Mouse (Mus musculus): ENCODE measurements around the gene Oas1f. TPM values are rescaled to one million over a fixed set of nuclear protein-coding genes. Genes with fewer than 3 reads are reported as not detected.
"Not testable (repeated sequence)": the region's sequence is repeated elsewhere in the genome, so short reads cannot be mapped to it uniquely, and the experiment has no call there.

The Oas1f gene
- polyA plus RNA-seq (2014; fragmentation: Nextera tagmentation; extraction: Ambion mirVana) = 0.53 TPM in 1 of 2 replicates, not detected in the other

DNA sequence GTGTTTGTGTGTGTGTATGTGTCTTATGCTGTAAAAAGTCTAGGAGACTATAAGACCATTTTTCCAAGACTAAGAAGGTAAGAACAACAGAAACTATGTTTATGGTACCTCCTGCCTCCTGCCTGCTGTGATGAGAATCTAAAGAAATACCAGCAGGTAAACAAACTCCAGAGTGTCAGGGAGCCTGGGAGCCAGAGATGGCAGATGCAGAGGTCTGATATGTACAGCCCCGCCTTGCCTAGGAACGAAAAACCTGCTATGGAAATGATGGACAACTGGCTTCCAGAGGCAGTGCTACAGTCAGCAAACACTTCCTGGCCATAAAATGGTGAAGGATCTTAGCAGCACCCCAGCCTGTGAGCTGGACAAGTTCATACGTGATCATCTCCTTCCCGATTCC, at the start of gene Oas1f:
Oas1f (plus strand) TSS at position 301 of the 400 bp plus-strand sequence.
- ATAC-seq (ENCODE audit: low read depth) = no peak
- 70% methylated on average over 4 of the region's 4 CpGs for WGBS

DNA sequence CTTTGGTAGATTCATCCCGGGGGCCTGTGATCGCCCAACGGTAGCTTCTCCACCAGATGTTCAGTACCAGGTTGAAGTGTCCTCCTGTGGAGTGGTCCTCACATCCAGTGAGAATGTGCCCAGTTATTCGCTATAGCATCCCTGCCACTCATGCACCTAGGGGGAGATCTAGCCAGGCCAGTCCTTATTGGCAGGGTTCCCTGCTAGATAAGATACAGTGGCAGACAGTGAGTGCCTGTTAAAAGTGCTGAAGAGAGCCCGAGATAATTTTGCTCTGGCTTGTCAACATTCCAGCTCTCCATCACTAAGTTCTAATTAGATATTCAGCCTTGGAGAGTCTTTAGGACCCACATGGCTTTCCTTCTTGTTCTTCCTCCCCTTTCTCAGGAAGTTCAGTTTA, 49.0 kb upstream of the Oas1f start:
- H3K9me3 ChIP-seq (ENCODE audit: control insufficient read depth, low read length); H3K4me2 ChIP-seq (ENCODE audit: low read depth, low read length); H3K27ac ChIP-seq (replicated peaks; ENCODE audit: low read depth, low read length); H3K4me3 ChIP-seq (ENCODE audit: low read depth, low read length); DNase-seq (ENCODE audit: low spot score); H3K27me3 ChIP-seq (replicated peaks; ENCODE audit: control insufficient read depth, insufficient read depth, low read length); H3K4me1 ChIP-seq (ENCODE audit: control insufficient read depth, insufficient read depth, low read length); ATAC-seq (ENCODE audit: low read depth); H3K9ac ChIP-seq (ENCODE audit: low read depth, low read length); H3K36me3 ChIP-seq (ENCODE audit: control insufficient read depth, insufficient read depth, low read length): not testable (repeated sequence)
- 75% methylated on average over 5 of the region's 5 CpGs for WGBS

More for the DNA sequence above, at the start of gene Oas1f:
- Histone ChIP-seq H3K27ac (replicated peaks; ENCODE audit: low read depth, low read length) (no peak within 1 kb of the TSS), H3K36me3 (ENCODE audit: control insufficient read depth, insufficient read depth, low read length) (no peaks in the 10 kb centered on the region), H3K27me3 (replicated peaks; ENCODE audit: control insufficient read depth, insufficient read depth, low read length) (no peaks in the 10 kb centered on the region), H3K9ac (ENCODE audit: low read depth, low read length) (no peak within 1 kb of the TSS), H3K4me3 (ENCODE audit: low read depth, low read length) (no peak within 1 kb of the TSS), H3K9me3 (ENCODE audit: control insufficient read depth, low read length) (no peaks in the 10 kb centered on the region), H3K4me2 (ENCODE audit: low read depth, low read length) (no peak within 1 kb of the TSS), H3K4me1 (ENCODE audit: control insufficient read depth, insufficient read depth, low read length) (no peaks in the 10 kb centered on the region)
- no peak for DNase-seq (ENCODE audit: low spot score)

DNA sequence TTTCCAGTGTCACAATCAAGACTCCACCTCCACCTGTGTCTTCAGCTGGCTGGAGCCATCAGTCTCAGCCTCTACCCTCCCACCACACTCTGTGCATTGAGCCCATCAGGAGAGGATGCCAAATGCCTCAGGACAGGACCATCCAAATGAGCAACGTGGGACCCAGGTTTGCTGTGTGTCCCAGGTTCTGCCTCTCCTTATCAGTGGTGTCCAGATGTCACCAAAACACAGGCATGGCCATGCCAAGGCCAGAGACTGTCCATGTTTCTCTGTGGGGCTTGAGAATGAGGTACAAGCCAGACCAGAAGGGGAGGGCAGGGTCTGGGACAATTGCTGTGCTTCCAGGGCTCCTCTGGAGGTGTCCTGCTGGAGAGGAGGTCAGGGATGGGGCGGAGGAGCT, 48.2 kb upstream of the Oas1f start:
- H3K9ac ChIP-seq (ENCODE audit: low read depth, low read length); H3K9me3 ChIP-seq (ENCODE audit: control insufficient read depth, low read length); H3K4me2 ChIP-seq (ENCODE audit: low read depth, low read length); ATAC-seq (ENCODE audit: low read depth); H3K4me3 ChIP-seq (ENCODE audit: low read depth, low read length); DNase-seq (ENCODE audit: low spot score); H3K36me3 ChIP-seq (ENCODE audit: control insufficient read depth, insufficient read depth, low read length); H3K27ac ChIP-seq (replicated peaks; ENCODE audit: low read depth, low read length); H3K27me3 ChIP-seq (replicated peaks; ENCODE audit: control insufficient read depth, insufficient read depth, low read length); H3K4me1 ChIP-seq (ENCODE audit: control insufficient read depth, insufficient read depth, low read length): not testable (repeated sequence)
- WGBS = 51% methylated on average over 2 of the region's 2 CpGs

DNA sequence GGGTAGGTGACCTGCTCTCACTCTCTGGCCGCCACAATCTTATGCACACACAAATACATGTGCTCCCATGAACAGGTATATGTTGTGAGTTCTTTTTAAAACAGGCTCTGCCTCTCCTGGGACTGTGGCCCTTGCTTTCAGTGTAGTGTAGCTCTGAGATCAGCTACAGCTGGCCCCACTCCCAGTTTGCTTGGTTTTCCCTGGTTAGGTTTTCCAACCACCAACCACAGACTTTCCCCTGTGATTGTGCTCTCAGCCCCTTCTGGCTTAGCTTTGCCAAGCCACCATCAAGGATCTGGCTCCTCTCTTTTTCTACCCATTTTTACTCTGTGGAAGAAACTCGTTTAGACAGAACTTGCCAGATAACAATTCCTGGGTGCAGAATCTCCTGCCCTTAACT, 43.6 kb upstream of the Oas1f start:
- DNase-seq (ENCODE audit: low spot score) (peak; percentile 75), ATAC-seq (ENCODE audit: low read depth) (no peak)
- Histone ChIP-seq H3K4me3 (ENCODE audit: low read depth, low read length) (no peak overlapping the region), H3K4me1 (ENCODE audit: control insufficient read depth, insufficient read depth, low read length) (no peaks in the 10 kb centered on the region), H3K4me2 (ENCODE audit: low read depth, low read length) (no peak overlapping the region), H3K27ac (replicated peaks; ENCODE audit: low read depth, low read length) (no peak overlapping the region), H3K9ac (ENCODE audit: low read depth, low read length) (no peak overlapping the region), H3K36me3 (ENCODE audit: control insufficient read depth, insufficient read depth, low read length) (no peaks in the 10 kb centered on the region), H3K9me3 (ENCODE audit: control insufficient read depth, low read length) (no peaks in the 10 kb centered on the region), H3K27me3 (replicated peaks; ENCODE audit: control insufficient read depth, insufficient read depth, low read length) (no peaks in the 10 kb centered on the region)
- WGBS = 68% methylated on average over 2 of the region's 2 CpGs

DNA sequence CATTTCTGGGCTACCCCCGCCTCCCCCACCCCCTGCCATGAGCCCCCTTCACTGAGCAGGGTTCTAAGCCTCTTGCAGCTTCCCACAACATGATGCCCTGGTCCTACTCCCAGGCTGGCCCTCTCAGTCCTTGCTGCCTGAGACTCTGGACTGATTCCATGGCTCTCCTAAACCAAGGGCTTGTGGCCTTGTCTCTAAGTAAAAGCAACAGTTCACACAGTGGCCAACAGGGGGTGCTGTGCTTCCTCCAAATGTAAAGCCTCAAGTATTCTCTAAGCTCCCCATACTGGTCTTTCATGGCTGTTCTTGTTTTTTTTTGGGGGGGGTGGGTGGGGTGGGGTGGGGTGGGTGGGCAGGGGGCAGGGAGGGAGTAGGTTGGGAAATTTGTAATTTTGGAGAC, 40.7 kb upstream of the Oas1f start:
- peak; percentile 42 for DNase-seq (ENCODE audit: low spot score)
- Histone ChIP-seq H3K4me1 (ENCODE audit: control insufficient read depth, insufficient read depth, low read length) (no peaks in the 10 kb centered on the region), H3K9me3 (ENCODE audit: control insufficient read depth, low read length) (no peaks in the 10 kb centered on the region), H3K4me3 (ENCODE audit: low read depth, low read length) (no peak overlapping the region), H3K36me3 (ENCODE audit: control insufficient read depth, insufficient read depth, low read length) (no peaks in the 10 kb centered on the region), H3K9ac (ENCODE audit: low read depth, low read length) (no peak overlapping the region), H3K27me3 (replicated peaks; ENCODE audit: control insufficient read depth, insufficient read depth, low read length) (no peaks in the 10 kb centered on the region), H3K4me2 (ENCODE audit: low read depth, low read length) (no peak overlapping the region), H3K27ac (replicated peaks; ENCODE audit: low read depth, low read length) (no peak overlapping the region)
- no peak for ATAC-seq (ENCODE audit: low read depth)
- 83% methylated on average over 1 of the region's 1 CpGs for WGBS

DNA sequence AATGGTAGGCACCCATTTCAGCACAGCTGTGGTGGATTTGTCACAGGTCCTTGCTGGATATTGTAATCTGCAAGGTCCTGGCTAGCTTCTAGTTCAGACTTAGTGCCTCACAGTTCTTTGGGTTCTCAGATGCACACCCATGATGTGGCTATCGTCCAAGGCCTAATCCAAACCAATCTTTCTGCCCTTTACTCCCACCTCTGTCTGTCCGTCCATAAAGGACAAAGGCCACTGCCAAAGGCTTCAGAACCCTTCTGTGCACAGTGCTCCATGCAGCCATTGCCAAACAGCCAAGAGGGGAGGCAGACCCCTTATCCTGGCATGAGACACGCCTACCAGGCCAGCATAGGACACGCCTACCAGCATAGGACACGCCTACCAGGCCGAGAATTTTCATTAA, 38.0 kb upstream of the Oas1f start:
- Histone ChIP-seq H3K4me3 (ENCODE audit: low read depth, low read length) (no peak overlapping the region), H3K9me3 (ENCODE audit: control insufficient read depth, low read length) (no peaks in the 10 kb centered on the region), H3K9ac (ENCODE audit: low read depth, low read length) (no peak overlapping the region), H3K4me1 (ENCODE audit: control insufficient read depth, insufficient read depth, low read length) (peaks cover 5% of the 10 kb centered on the region; the same call in 1 of the 2 replicates), H3K27me3 (replicated peaks; ENCODE audit: control insufficient read depth, insufficient read depth, low read length) (no peaks in the 10 kb centered on the region), H3K36me3 (ENCODE audit: control insufficient read depth, insufficient read depth, low read length) (no peaks in the 10 kb centered on the region), H3K4me2 (ENCODE audit: low read depth, low read length) (no peak overlapping the region), H3K27ac (replicated peaks; ENCODE audit: low read depth, low read length) (no peak overlapping the region)
- DNase-seq (ENCODE audit: low spot score) (no peak), ATAC-seq (ENCODE audit: low read depth) (no peak)
- WGBS = 35% methylated on average over 6 of the region's 6 CpGs

DNA sequence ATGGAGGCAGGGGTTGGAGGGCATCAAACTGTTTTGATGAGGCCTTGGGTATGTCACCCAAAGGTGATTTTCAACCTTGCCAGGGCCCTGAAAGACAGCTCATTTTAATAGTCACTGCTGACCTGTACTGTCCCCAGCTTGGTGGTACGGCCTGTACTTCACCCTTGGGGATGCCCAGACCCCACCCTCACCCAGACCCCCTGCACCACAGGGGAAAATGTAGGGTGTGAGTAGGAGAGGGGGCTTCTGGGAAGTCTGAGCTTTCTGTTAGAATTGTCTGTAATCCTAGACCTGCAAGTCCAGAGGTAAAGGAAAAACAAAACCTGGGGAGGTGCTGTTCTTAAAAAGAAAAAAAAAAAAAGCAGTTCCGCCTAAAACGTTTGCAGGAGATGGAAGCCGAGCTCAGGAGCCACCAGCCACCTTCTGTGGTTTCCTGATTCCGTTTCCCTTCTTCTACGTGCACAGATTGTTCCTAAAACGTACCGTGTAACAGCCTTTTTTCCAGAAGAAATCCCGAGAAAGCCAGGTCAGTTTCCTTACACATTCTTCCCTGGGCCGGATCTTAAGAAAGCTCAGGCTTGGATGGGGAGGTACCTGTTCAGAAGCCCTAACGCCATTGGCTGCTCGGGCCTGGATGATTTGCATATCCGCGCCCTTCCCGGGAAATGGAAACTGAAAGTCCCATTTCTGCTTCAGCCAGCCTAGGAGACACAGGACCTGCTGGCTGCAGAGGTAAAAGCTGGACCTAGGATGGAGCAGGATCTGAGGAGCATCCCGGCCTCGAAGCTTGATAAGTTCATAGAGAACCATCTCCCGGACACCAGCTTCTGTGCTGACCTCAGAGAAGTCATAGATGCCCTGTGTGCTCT, 35.0 kb upstream of the Oas1f start, which contains the start of gene Oas1c:
Oas1c (minus strand) TSS at position 564 of the 869 bp plus-strand sequence.
- peak within 1 kb of the TSS; percentile 33 for H3K4me3 ChIP-seq (ENCODE audit: low read depth, low read length)
- DNase-seq (ENCODE audit: low spot score) (peak; percentile 96), ATAC-seq (ENCODE audit: low read depth) (peak; percentile 95)
- H3K9me3 ChIP-seq (ENCODE audit: control insufficient read depth, low read length) = no peaks in the 10 kb centered on the region
- no peaks in the 10 kb centered on the region for H3K27me3 ChIP-seq (replicated peaks; ENCODE audit: control insufficient read depth, insufficient read depth, low read length)
- H3K4me1 ChIP-seq (ENCODE audit: control insufficient read depth, insufficient read depth, low read length) = peaks cover 5% of the 10 kb centered on the region; the same call in 1 of the 2 replicates
- peak within 1 kb of the TSS; percentile 75 for H3K27ac ChIP-seq (replicated peaks; ENCODE audit: low read depth, low read length)
- H3K4me2 ChIP-seq (ENCODE audit: low read depth, low read length) = peak within 1 kb of the TSS; percentile 54
- WGBS = 4% methylated on average over 18 of the region's 18 CpGs
- H3K9ac ChIP-seq (ENCODE audit: low read depth, low read length) = peak within 1 kb of the TSS; percentile 41
- H3K36me3 ChIP-seq (ENCODE audit: control insufficient read depth, insufficient read depth, low read length) = no peaks in the 10 kb centered on the region

DNA sequence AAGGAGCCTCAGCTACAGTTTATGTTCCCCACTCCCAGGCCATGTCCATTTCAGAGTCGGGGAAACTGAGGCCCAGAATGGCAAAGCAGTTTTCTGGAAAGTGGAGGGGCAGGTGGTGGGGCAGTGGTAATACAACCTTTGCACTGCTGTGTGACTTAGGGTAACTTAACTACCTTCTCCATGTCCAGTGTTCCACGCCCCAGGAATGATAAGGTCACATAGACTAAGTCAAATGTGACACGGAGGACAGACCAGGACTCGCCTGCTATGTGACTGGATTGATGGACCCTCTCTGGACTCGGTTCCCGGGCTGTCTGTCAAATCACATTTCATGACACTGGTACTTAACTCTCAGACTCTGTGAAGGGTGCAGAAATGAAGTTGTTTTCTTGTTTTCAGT, 34.1 kb upstream of the Oas1f start:
- Histone ChIP-seq H3K4me3 (ENCODE audit: low read depth, low read length) (peak overlapping the region; percentile 33), H3K9ac (ENCODE audit: low read depth, low read length) (no peak overlapping the region), H3K36me3 (ENCODE audit: control insufficient read depth, insufficient read depth, low read length) (no peaks in the 10 kb centered on the region), H3K9me3 (ENCODE audit: control insufficient read depth, low read length) (no peaks in the 10 kb centered on the region), H3K27ac (replicated peaks; ENCODE audit: low read depth, low read length) (no peak overlapping the region), H3K4me2 (ENCODE audit: low read depth, low read length) (peak overlapping the region; percentile 54), H3K4me1 (ENCODE audit: control insufficient read depth, insufficient read depth, low read length) (peaks cover 5% of the 10 kb centered on the region; the same call in 1 of the 2 replicates), H3K27me3 (replicated peaks; ENCODE audit: control insufficient read depth, insufficient read depth, low read length) (no peaks in the 10 kb centered on the region)
- 79% methylated on average over 6 of the region's 6 CpGs for WGBS
- DNase-seq (ENCODE audit: low spot score) (no peak), ATAC-seq (ENCODE audit: low read depth) (no peak)

DNA sequence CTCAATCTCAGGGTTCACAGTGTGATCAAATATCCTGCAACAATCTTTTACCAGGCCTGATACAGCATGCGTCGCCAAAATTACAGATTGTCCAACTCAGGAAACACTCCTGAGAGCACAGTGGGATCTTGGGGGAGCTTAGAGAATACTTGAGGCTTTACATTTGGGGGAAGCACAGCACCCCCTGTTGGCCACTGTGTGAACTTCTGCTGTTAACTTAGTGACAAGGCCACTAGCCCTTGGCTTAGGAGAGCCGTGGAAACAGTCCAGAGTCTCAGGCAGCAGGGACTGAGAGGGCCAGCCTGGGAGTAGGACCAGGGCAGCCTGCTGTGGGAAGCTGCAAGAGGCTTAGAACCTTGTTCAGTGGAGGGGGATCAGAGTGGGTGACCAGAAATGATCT, 31.2 kb upstream of the Oas1f start:
- no peak for ATAC-seq (ENCODE audit: low read depth)
- Histone ChIP-seq H3K9me3 (ENCODE audit: control insufficient read depth, low read length) (peaks cover 12% of the 10 kb centered on the region), H3K4me1 (ENCODE audit: control insufficient read depth, insufficient read depth, low read length) (peaks cover 5% of the 10 kb centered on the region; the same call in 1 of the 2 replicates), H3K36me3 (ENCODE audit: control insufficient read depth, insufficient read depth, low read length) (no peaks in the 10 kb centered on the region), H3K4me3 (ENCODE audit: low read depth, low read length) (no peak overlapping the region), H3K27me3 (replicated peaks; ENCODE audit: control insufficient read depth, insufficient read depth, low read length) (no peaks in the 10 kb centered on the region), H3K27ac (replicated peaks; ENCODE audit: low read depth, low read length) (no peak overlapping the region), H3K9ac (ENCODE audit: low read depth, low read length) (no peak overlapping the region), H3K4me2 (ENCODE audit: low read depth, low read length) (no peak overlapping the region)
- WGBS = 52% methylated on average over 3 of the region's 3 CpGs
- DNase-seq (ENCODE audit: low spot score) = no peak

Data from embryonic facial prominence, embryonic 14.5 days (tissue).